Mouse (Mus musculus): ENCODE data around the gene Cbln4. TPM values are rescaled to one million over a fixed set of nuclear protein-coding genes. Genes with fewer than 3 reads are reported as not detected.

Gene Cbln4
- polyA plus RNA-seq, 1 experiment from 2014 or later, result 64.9 TPM

- Histone ChIP-seq H3K9me3 (replicated peaks; ENCODE audit: control insufficient read depth, low read length, poor library complexity, severe bottlenecking) (no peaks in the 10 kb centered on the region), H3K4me1 (ENCODE audit: control insufficient read depth, insufficient read depth, low read length) (peaks cover 19% of the 10 kb centered on the region), H3K27me3 (ENCODE audit: control insufficient read depth, insufficient read depth, low read depth, low read length) (peaks cover 15% of the 10 kb centered on the region), H3K4me3 (ENCODE audit: low read depth, low read length) (peak overlapping the region; percentile 61), H3K36me3 (ENCODE audit: control insufficient read depth, insufficient read depth, low read length) (no peaks in the 10 kb centered on the region), H3K27ac (ENCODE audit: low read length) (peak overlapping the region; percentile 77), H3K4me2 (ENCODE audit: low read length) (peak overlapping the region; percentile 96), H3K9ac (ENCODE audit: low read depth, low read length) (peak overlapping the region; percentile 77)
- ATAC-seq, result no peak
- WGBS, result 37% methylated on average over 10 of the region's 10 CpGs
Observed at GRCm38 (mm10) chr2:172040859-172041258, 2.4 kb downstream of the Cbln4 start.

GRCm38 (mm10) chr2:172039601-172040000 is 3.7 kb downstream of the Cbln4 start:
- Histone ChIP-seq H3K27ac (ENCODE audit: low read length) (no peak overlapping the region), H3K9ac (ENCODE audit: low read depth, low read length) (no peak overlapping the region)
- WGBS, result 87% methylated on average over 5 of the region's 5 CpGs

GRCm38 (mm10) chr2:172034281-172034680 is 9.0 kb downstream of the Cbln4 start:
- Histone ChIP-seq H3K36me3 (ENCODE audit: control insufficient read depth, insufficient read depth, low read length) (no peaks in the 10 kb centered on the region), H3K9me3 (replicated peaks; ENCODE audit: control insufficient read depth, low read length, poor library complexity, severe bottlenecking) (no peaks in the 10 kb centered on the region), H3K27ac (ENCODE audit: low read length) (no peak overlapping the region), H3K4me1 (ENCODE audit: control insufficient read depth, insufficient read depth, low read length) (no peaks in the 10 kb centered on the region), H3K4me2 (ENCODE audit: low read length) (no peak overlapping the region), H3K9ac (ENCODE audit: low read depth, low read length) (no peak overlapping the region), H3K27me3 (ENCODE audit: control insufficient read depth, insufficient read depth, low read depth, low read length) (no peaks in the 10 kb centered on the region; the same call in 1 of the 2 replicates), H3K4me3 (ENCODE audit: low read depth, low read length) (no peak overlapping the region)
- WGBS, result 55% methylated on average over 5 of the region's 5 CpGs
- ATAC-seq, result no peak

More at GRCm38 (mm10) chr2:172039601-172040000, 3.7 kb downstream of the Cbln4 start:
- Histone ChIP-seq H3K4me3 (ENCODE audit: low read depth, low read length) (peak overlapping the region; percentile 61), H3K36me3 (ENCODE audit: control insufficient read depth, insufficient read depth, low read length) (no peaks in the 10 kb centered on the region), H3K4me1 (ENCODE audit: control insufficient read depth, insufficient read depth, low read length) (peaks cover 19% of the 10 kb centered on the region), H3K4me2 (ENCODE audit: low read length) (peak overlapping the region; percentile 96), H3K27me3 (ENCODE audit: control insufficient read depth, insufficient read depth, low read depth, low read length) (peaks cover 11% of the 10 kb centered on the region), H3K9me3 (replicated peaks; ENCODE audit: control insufficient read depth, low read length, poor library complexity, severe bottlenecking) (no peaks in the 10 kb centered on the region)
- no peak for ATAC-seq

- no peak for ATAC-seq
- H3K9ac ChIP-seq (ENCODE audit: low read depth, low read length), result no peak overlapping the region
- no peaks in the 10 kb centered on the region for H3K36me3 ChIP-seq (ENCODE audit: control insufficient read depth, insufficient read depth, low read length)
- H3K4me2 ChIP-seq (ENCODE audit: low read length), result no peak overlapping the region
- WGBS, result 24% methylated on average over 12 of the region's 12 CpGs
- H3K27ac ChIP-seq (ENCODE audit: low read length), result no peak overlapping the region
- no peaks in the 10 kb centered on the region; the same call in 1 of the 2 replicates for H3K9me3 ChIP-seq (replicated peaks; ENCODE audit: control insufficient read depth, low read length, poor library complexity, severe bottlenecking)
- no peaks in the 10 kb centered on the region for H3K27me3 ChIP-seq (ENCODE audit: control insufficient read depth, insufficient read depth, low read depth, low read length)
- no peak overlapping the region for H3K4me3 ChIP-seq (ENCODE audit: low read depth, low read length)
- no peaks in the 10 kb centered on the region for H3K4me1 ChIP-seq (ENCODE audit: control insufficient read depth, insufficient read depth, low read length)
Observed at GRCm38 (mm10) chr2:172025459-172026130, 17.7 kb downstream of the Cbln4 start.

- H3K4me1 ChIP-seq (ENCODE audit: control insufficient read depth, insufficient read depth, low read length), result peaks cover 5% of the 10 kb centered on the region
- H3K9me3 ChIP-seq (replicated peaks; ENCODE audit: control insufficient read depth, low read length, poor library complexity, severe bottlenecking), result no peaks in the 10 kb centered on the region
- WGBS, result 97% methylated on average over 9 of the region's 10 CpGs
- H3K36me3 ChIP-seq (ENCODE audit: control insufficient read depth, insufficient read depth, low read length), result no peaks in the 10 kb centered on the region
- no peak overlapping the region for H3K4me2 ChIP-seq (ENCODE audit: low read length)
- no peak overlapping the region for H3K9ac ChIP-seq (ENCODE audit: low read depth, low read length)
- H3K27ac ChIP-seq (ENCODE audit: low read length), result no peak overlapping the region
- no peaks in the 10 kb centered on the region for H3K27me3 ChIP-seq (ENCODE audit: control insufficient read depth, insufficient read depth, low read depth, low read length)
- ATAC-seq, result no peak
- H3K4me3 ChIP-seq (ENCODE audit: low read depth, low read length), result no peak overlapping the region
Observed at GRCm38 (mm10) chr2:172006726-172007125, 36.5 kb downstream of the Cbln4 start.

GRCm38 (mm10) chr2:172005970-172006369 is 37.3 kb downstream of the Cbln4 start:
- H3K4me3 ChIP-seq (ENCODE audit: low read depth, low read length), result no peak overlapping the region
- no peaks in the 10 kb centered on the region for H3K9me3 ChIP-seq (replicated peaks; ENCODE audit: control insufficient read depth, low read length, poor library complexity, severe bottlenecking)
- no peak overlapping the region for H3K9ac ChIP-seq (ENCODE audit: low read depth, low read length)
- no peaks in the 10 kb centered on the region for H3K36me3 ChIP-seq (ENCODE audit: control insufficient read depth, insufficient read depth, low read length)
- no peaks in the 10 kb centered on the region for H3K27me3 ChIP-seq (ENCODE audit: control insufficient read depth, insufficient read depth, low read depth, low read length)
- peak; percentile 66; the same call in 1 of the 2 replicates for ATAC-seq
- no peak overlapping the region for H3K4me2 ChIP-seq (ENCODE audit: low read length)
- H3K27ac ChIP-seq (ENCODE audit: low read length), result no peak overlapping the region; the same call in 1 of the 2 replicates
- peaks cover 5% of the 10 kb centered on the region for H3K4me1 ChIP-seq (ENCODE audit: control insufficient read depth, insufficient read depth, low read length)
- 38% methylated on average over 7 of the region's 7 CpGs for WGBS

GRCm38 (mm10) chr2:172004029-172004984 is 39.0 kb downstream of the Cbln4 start:
- Histone ChIP-seq H3K9ac (ENCODE audit: low read depth, low read length) (no peak overlapping the region), H3K4me1 (ENCODE audit: control insufficient read depth, insufficient read depth, low read length) (peaks cover 5% of the 10 kb centered on the region), H3K36me3 (ENCODE audit: control insufficient read depth, insufficient read depth, low read length) (no peaks in the 10 kb centered on the region), H3K27ac (ENCODE audit: low read length) (no peak overlapping the region), H3K4me3 (ENCODE audit: low read depth, low read length) (no peak overlapping the region), H3K27me3 (ENCODE audit: control insufficient read depth, insufficient read depth, low read depth, low read length) (no peaks in the 10 kb centered on the region), H3K9me3 (replicated peaks; ENCODE audit: control insufficient read depth, low read length, poor library complexity, severe bottlenecking) (no peaks in the 10 kb centered on the region), H3K4me2 (ENCODE audit: low read length) (no peak overlapping the region)
- 70% methylated on average over 21 of the region's 21 CpGs for WGBS
- ATAC-seq, result no peak

- no peak overlapping the region for H3K4me2 ChIP-seq (ENCODE audit: low read length)
- H3K4me1 ChIP-seq (ENCODE audit: control insufficient read depth, insufficient read depth, low read length), result peaks cover 4% of the 10 kb centered on the region; the same call in 1 of the 2 replicates
- no peak overlapping the region for H3K4me3 ChIP-seq (ENCODE audit: low read depth, low read length)
- H3K36me3 ChIP-seq (ENCODE audit: control insufficient read depth, insufficient read depth, low read length), result no peaks in the 10 kb centered on the region
- no peak overlapping the region for H3K27ac ChIP-seq (ENCODE audit: low read length)
- no peaks in the 10 kb centered on the region for H3K27me3 ChIP-seq (ENCODE audit: control insufficient read depth, insufficient read depth, low read depth, low read length)
- 47% methylated on average over 6 of the region's 6 CpGs for WGBS
- no peak overlapping the region for H3K9ac ChIP-seq (ENCODE audit: low read depth, low read length)
- peak; percentile 66; the same call in 1 of the 2 replicates for ATAC-seq
- no peaks in the 10 kb centered on the region for H3K9me3 ChIP-seq (replicated peaks; ENCODE audit: control insufficient read depth, low read length, poor library complexity, severe bottlenecking)
Observed at GRCm38 (mm10) chr2:171996979-171997686, 46.1 kb downstream of the Cbln4 start.

All from midbrain, embryonic 16.5 days (tissue).